Mouse (Mus musculus) lung, embryonic 15.5 days (tissue): ENCODE data around the gene Lrrc57. TPM values are rescaled to one million over a fixed set of nuclear protein-coding genes. Genes with fewer than 3 reads are reported as not detected.

Experiments used
- ATAC-seq: fragments of 200-750 bp; cut with Nextera tagmentation; 2 replicates; pipeline ENCODE4 v1.8.0; 2017; ENCODE audit warnings: moderate number of reproducible peaks, borderline replicate concordance; ENCODE audit not compliant: low FRiP score, low TSS enrichment; ENCODE audit errors: extremely low read depth
- H3K27ac ChIP-seq: fragments of 300-500 bp; sonication (generic); 2 replicates; pipeline ENCODE4 v1.5.1; 2015; ENCODE audit warnings: moderate library complexity, mild to moderate bottlenecking, inconsistent platforms
- H3K27me3 ChIP-seq: fragments of 300-500 bp; sonication (generic); 2 replicates; pipeline ENCODE4 v1.6.1; 2015; ENCODE audit warnings: inconsistent platforms
- H3K36me3 ChIP-seq: fragments of 300-500 bp; sonication (generic); 2 replicates; pipeline ENCODE4 v1.6.1; 2015; ENCODE audit warnings: inconsistent platforms
- H3K4me1 ChIP-seq: fragments of 300-500 bp; sonication (generic); 2 replicates; pipeline ENCODE4 v1.6.1; 2015; ENCODE audit warnings: inconsistent platforms
- H3K4me2 ChIP-seq: fragments of 300-500 bp; sonication (generic); 2 replicates; pipeline ENCODE4 v1.6.1; 2015; ENCODE audit warnings: inconsistent platforms, mild to moderate bottlenecking, moderate library complexity
- H3K4me3 ChIP-seq: fragments of 300-500 bp; sonication (generic); 2 replicates; pipeline ENCODE4 v1.5.1; 2015; ENCODE audit warnings: mild to moderate bottlenecking, inconsistent platforms
- H3K9ac ChIP-seq: fragments of 300-500 bp; sonication (generic); 2 replicates; pipeline ENCODE4 v1.6.1; 2015; ENCODE audit warnings: inconsistent platforms
- H3K9me3 ChIP-seq: fragments of 300-500 bp; sonication (generic); 2 replicates; pipeline ENCODE4 v1.6.1; 2016; ENCODE audit warnings: inconsistent platforms
- WGBS: fragments of 180-500 bp; shearing (Covaris S2); methylation state at CpG from one replicate; pipeline ENCODE4 v1.1.7; 2015; 5-methylcytosine and 5-hydroxymethylcytosine counted together
- polyA plus RNA-seq: library from polyadenylated mRNA; unstranded; fragments of >200 nt; fragmentation: Nextera tagmentation; extraction: Ambion mirVana; gene quantifications from 2 replicates; pipeline ENCODE4 v1.2.1, GENCODE M21; 2015

The Lrrc57 gene
- polyA plus RNA-seq, 1 experiment from 2014 or later = 29.9 TPM

DNA sequence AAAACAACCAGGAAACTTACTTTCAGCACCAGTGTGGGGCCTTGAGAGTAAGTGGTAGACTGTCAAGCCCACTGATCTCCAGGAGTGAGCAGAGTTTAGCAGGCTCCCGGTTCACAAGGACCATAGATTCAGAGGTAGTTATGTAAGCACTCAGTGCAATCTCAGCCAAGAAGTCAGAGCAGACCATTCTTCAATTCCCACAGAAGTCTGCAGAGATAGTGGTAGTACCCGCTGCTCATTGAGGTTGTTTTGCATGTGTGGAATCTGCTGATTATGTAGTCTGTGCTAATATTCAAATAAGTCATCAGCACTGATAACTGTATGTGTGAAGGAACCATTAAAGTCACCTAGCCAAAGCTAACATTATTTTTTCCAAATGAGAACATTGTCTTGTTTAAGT, 21.3 kb upstream of the Lrrc57 start:
- Histone ChIP-seq H3K27ac (no peak overlapping the region), H3K36me3 (peaks cover 33% of the 10 kb centered on the region), H3K4me3 (peak overlapping the region; percentile 68; the same call in 1 of the 2 replicates), H3K9me3 (no peaks in the 10 kb centered on the region), H3K4me1 (peaks cover 25% of the 10 kb centered on the region), H3K4me2 (peak overlapping the region; percentile 66), H3K9ac (no peak overlapping the region), H3K27me3 (no peaks in the 10 kb centered on the region)
- ATAC-seq = no peak
- WGBS = 51% methylated on average over 2 of the region's 2 CpGs

DNA sequence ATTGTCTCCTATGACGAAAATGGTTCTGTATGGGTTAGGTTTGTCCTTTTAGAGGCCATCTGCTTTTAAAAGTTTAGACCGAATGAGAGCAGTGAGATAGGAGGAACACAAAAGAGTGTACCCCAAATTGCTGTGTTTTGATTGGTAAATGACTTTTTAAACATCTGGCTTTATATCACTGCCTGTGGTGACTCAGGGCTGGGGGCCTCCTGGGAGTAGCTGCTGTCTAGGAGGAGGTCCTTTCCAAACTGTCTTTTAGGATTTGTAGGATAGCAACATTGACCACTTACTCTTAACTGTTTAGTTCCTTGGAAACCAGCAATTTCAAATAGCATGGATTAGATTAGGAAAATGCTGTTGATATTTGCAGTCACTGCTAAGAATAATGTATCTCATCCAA, 20.9 kb upstream of the Lrrc57 start:
- no peak overlapping the region for H3K9ac ChIP-seq
- WGBS = 70% methylated on average over 2 of the region's 2 CpGs
- H3K4me1 ChIP-seq = peaks cover 25% of the 10 kb centered on the region
- no peak for ATAC-seq
- H3K4me3 ChIP-seq = peak overlapping the region; percentile 68
- H3K4me2 ChIP-seq = peak overlapping the region; percentile 66
- no peaks in the 10 kb centered on the region for H3K27me3 ChIP-seq
- no peak overlapping the region for H3K27ac ChIP-seq
- H3K36me3 ChIP-seq = peaks cover 29% of the 10 kb centered on the region
- no peaks in the 10 kb centered on the region for H3K9me3 ChIP-seq

GRCm38 (mm10) chr2:120628886-120629735, 19.8 kb upstream of the Lrrc57 start, which contains the start of gene Stard9:
Gene Stard9 (plus strand): TSS chr2:120629121.
- no peaks in the 10 kb centered on the region for H3K27me3 ChIP-seq
- peaks cover 25% of the 10 kb centered on the region for H3K4me1 ChIP-seq
- H3K36me3 ChIP-seq = peaks cover 19% of the 10 kb centered on the region
- H3K4me2 ChIP-seq = peak within 1 kb of the TSS; percentile 66
- peak; percentile 100 for ATAC-seq
- 2% methylated on average over 36 of the region's 36 CpGs for WGBS
- H3K4me3 ChIP-seq = peak within 1 kb of the TSS; percentile 68
- H3K27ac ChIP-seq = peak within 1 kb of the TSS; percentile 60
- H3K9ac ChIP-seq = peak within 1 kb of the TSS; percentile 46
- no peaks in the 10 kb centered on the region for H3K9me3 ChIP-seq

DNA sequence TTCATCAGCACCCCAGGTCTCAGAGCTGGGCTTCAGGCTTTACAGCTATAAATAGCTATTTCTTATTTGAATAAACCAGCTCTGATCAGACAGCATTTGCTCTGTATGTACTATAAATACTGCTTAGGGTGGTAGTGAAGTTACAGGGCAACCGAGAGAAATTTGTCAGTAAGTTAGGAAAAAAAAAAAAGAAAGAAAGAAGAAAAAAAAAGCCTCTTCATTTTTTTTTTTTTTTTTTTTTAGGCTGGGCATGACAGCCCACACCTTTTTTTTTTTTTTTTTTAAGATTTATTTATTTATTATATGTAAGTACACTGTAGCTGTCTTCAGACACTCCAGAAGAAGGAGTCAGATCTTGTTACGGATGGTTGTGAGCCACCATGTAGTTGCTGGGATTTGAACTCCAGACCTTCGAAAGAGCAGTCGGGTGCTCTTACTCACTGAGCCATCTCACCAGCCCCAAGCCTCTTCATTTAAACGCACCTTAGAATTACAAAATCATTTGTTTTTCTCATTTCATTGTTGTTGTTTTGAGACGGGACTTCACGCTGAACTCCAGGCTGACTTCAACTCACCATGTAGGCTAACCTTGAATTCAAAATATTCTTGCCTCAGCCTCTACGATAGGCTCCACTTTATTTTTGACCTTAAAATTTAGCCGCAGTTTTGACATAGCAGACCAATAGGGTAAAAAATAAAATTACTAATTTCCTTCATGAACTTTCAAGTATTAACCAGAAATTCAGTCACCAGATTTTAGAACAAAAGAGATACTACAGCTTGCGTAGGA, 19.0 kb upstream of the Lrrc57 start:
- Histone ChIP-seq H3K4me3 (peak overlapping the region; percentile 68), H3K36me3 (peaks cover 12% of the 10 kb centered on the region), H3K9ac (no peak overlapping the region), H3K27ac (peak overlapping the region; percentile 37; the same call in 1 of the 2 replicates), H3K4me2 (peak overlapping the region; percentile 66), H3K4me1 (peaks cover 25% of the 10 kb centered on the region), H3K9me3 (no peaks in the 10 kb centered on the region), H3K27me3 (no peaks in the 10 kb centered on the region)
- WGBS = 24% methylated on average over 10 of the region's 10 CpGs
- peak; percentile 19; the same call in 1 of the 2 replicates for ATAC-seq

DNA sequence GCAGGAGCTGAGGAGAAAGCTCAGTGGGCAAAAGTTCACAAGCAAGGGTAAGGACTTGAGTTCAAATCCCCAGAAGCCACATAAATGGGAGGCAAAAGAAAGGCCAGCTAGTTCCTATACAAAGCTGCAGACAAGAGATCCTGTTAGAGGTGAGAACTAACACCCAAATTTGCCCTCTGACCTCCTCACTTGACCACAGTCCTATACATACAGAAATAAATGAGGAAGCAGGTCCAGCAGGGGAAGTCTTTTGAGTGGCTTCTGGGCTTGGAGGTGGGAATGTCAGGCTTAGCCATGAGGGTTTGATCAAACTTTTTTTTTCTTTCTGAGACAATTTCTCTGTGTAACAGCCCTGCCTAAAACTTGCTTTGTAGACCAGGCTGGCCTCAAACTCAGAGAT, 13.6 kb upstream of the Lrrc57 start:
- Histone ChIP-seq H3K27me3 (no peaks in the 10 kb centered on the region), H3K36me3 (peaks cover 14% of the 10 kb centered on the region; the same call in 1 of the 2 replicates), H3K9me3 (no peaks in the 10 kb centered on the region), H3K27ac (no peak overlapping the region), H3K4me3 (no peak overlapping the region), H3K4me1 (no peaks in the 10 kb centered on the region), H3K4me2 (no peak overlapping the region), H3K9ac (no peak overlapping the region)
- ATAC-seq = no peak

- Histone ChIP-seq H3K9me3 (no peaks in the 10 kb centered on the region), H3K9ac (no peak overlapping the region), H3K27ac (no peak overlapping the region), H3K36me3 (peaks cover 36% of the 10 kb centered on the region), H3K4me2 (no peak overlapping the region), H3K4me3 (no peak overlapping the region), H3K4me1 (no peaks in the 10 kb centered on the region), H3K27me3 (no peaks in the 10 kb centered on the region)
- no peak for ATAC-seq
- 100% methylated on average over 1 of the region's 1 CpGs for WGBS
Observed at GRCm38 (mm10) chr2:120619538-120619937, 10.2 kb upstream of the Lrrc57 start.

GRCm38 (mm10) chr2:120616279-120617163, 7.2 kb upstream of the Lrrc57 start:
- Histone ChIP-seq H3K27ac (no peak overlapping the region), H3K4me1 (no peaks in the 10 kb centered on the region), H3K36me3 (peaks cover 48% of the 10 kb centered on the region), H3K4me2 (no peak overlapping the region), H3K4me3 (no peak overlapping the region), H3K27me3 (no peaks in the 10 kb centered on the region), H3K9ac (no peak overlapping the region), H3K9me3 (no peaks in the 10 kb centered on the region)
- WGBS = 87% methylated on average over 5 of the region's 5 CpGs
- ATAC-seq = no peak

GRCm38 (mm10) chr2:120606021-120606690, 3.2 kb downstream of the Lrrc57 start:
- H3K4me2 ChIP-seq = no peak overlapping the region
- peaks cover 20% of the 10 kb centered on the region for H3K4me1 ChIP-seq
- no peaks in the 10 kb centered on the region for H3K9me3 ChIP-seq
- no peaks in the 10 kb centered on the region for H3K27me3 ChIP-seq
- 82% methylated on average over 6 of the region's 6 CpGs for WGBS
- no peak overlapping the region for H3K27ac ChIP-seq
- H3K36me3 ChIP-seq = peaks cover 14% of the 10 kb centered on the region
- no peak overlapping the region for H3K4me3 ChIP-seq
- ATAC-seq = no peak
- no peak overlapping the region for H3K9ac ChIP-seq

DNA sequence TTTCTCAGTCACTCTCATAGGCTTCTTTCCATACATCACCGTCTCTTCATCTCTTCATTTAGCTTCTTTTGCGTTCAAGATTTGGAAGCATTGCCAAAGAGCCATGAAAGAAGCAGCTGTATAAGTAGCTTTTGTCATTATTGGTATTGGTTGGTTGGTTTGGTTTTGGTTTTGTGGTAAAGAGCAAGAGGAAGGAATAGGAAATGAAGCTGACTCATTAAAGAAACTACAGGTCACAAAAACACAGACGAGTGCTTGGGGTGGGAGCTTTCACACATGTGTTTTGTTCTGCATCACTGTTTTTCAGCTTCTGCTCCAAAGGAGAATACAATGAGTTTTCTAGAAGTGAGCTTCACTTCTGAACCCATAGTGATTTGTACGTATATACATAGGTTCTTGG, 9.8 kb downstream of the Lrrc57 start:
- Histone ChIP-seq H3K4me1 (no peaks in the 10 kb centered on the region), H3K36me3 (peaks cover 67% of the 10 kb centered on the region), H3K27me3 (no peaks in the 10 kb centered on the region), H3K9ac (no peak overlapping the region), H3K9me3 (no peaks in the 10 kb centered on the region), H3K27ac (no peak overlapping the region), H3K4me3 (no peak overlapping the region), H3K4me2 (no peak overlapping the region)
- ATAC-seq = no peak
- 90% methylated on average over 4 of the region's 4 CpGs for WGBS

- Histone ChIP-seq H3K36me3 (peaks cover 64% of the 10 kb centered on the region), H3K27me3 (no peaks in the 10 kb centered on the region), H3K9ac (no peak overlapping the region), H3K27ac (no peak overlapping the region), H3K4me2 (no peak overlapping the region), H3K4me1 (no peaks in the 10 kb centered on the region), H3K9me3 (no peaks in the 10 kb centered on the region), H3K4me3 (no peak overlapping the region)
- no peak for ATAC-seq
- WGBS = 91% methylated on average over 2 of the region's 2 CpGs
Observed at GRCm38 (mm10) chr2:120597734-120598133, 11.6 kb downstream of the Lrrc57 start.

DNA sequence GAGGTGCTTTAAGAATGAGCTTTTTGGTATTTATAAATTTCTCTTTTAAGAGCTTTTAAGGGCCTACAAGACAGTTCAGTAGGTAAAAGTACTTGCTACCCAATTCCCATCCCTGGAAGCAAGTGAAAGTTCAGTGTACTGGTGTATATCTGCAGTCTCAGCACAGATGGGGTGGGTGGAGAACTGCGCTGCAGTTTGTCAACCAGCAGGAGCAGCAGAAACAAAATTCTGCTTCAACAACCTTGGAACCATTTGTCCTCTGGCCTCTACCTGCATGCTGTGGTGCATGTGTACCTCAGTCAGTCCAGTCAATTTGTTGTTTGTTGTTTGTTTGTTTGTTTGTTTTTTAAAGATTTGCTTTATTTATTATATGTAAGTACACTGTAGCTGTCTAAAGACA, 17.1 kb downstream of the Lrrc57 start:
- no peaks in the 10 kb centered on the region for H3K27me3 ChIP-seq
- H3K27ac ChIP-seq = no peak overlapping the region
- no peak for ATAC-seq
- no peak overlapping the region for H3K9ac ChIP-seq
- 89% methylated on average over 1 of the region's 1 CpGs for WGBS
- no peaks in the 10 kb centered on the region for H3K4me1 ChIP-seq
- no peaks in the 10 kb centered on the region for H3K9me3 ChIP-seq
- H3K4me2 ChIP-seq = no peak overlapping the region
- H3K4me3 ChIP-seq = no peak overlapping the region
- H3K36me3 ChIP-seq = peaks cover 46% of the 10 kb centered on the region
